Mouse (Mus musculus) effector memory CD4-positive, alpha-beta T cell, adult 5 months (primary cell): ENCODE data around the gene Gsdma2. TPM values are rescaled to one million over a fixed set of nuclear protein-coding genes. Genes with fewer than 3 reads are reported as not detected.

Experiments
- polyA plus RNA-seq: library from polyadenylated mRNA; unstranded; fragments of 100-300 nt; shearing (Covaris generic); gene quantifications from one replicate; pipeline ENCODE4 v1.2.1, GENCODE M21; 2017

Gene Gsdma2
- polyA plus RNA-seq: not detected

GRCm38 (mm10) chr11:98646459-98646858 lies at the start of gene Gsdma2:
Gsdma2 (plus strand) TSS chr11:98646759.

GRCm38 (mm10) chr11:98597991-98598390 lies 48.6 kb upstream of the Gsdma2 start, which contains the start of gene Lrrc3c:
Lrrc3c (plus strand) TSS chr11:98598291.

GRCm38 (mm10) chr11:98625611-98626410 lies 20.7 kb upstream of the Gsdma2 start, which contains the start of the genes Gm12355 and Gsdma3:
Gm12355 (minus strand) TSS chr11:98625661.
Gsdma3 (plus strand) TSS chr11:98626360.

GRCm38 (mm10) chr11:98664091-98664490 lies 17.5 kb downstream of the Gsdma2 start, which contains the start of gene Gsdma:
Gsdma (plus strand) TSS chr11:98664351.

GRCm38 (mm10) chr11:98681786-98682745 lies 35.5 kb downstream of the Gsdma2 start, which contains the start of gene Psmd3:
Psmd3 (plus strand) TSS chr11:98682554.

GRCm38 (mm10) chr11:98701213-98701670 lies 54.7 kb downstream of the Gsdma2 start, which contains the start of gene Csf3:
Csf3 (plus strand) TSS chr11:98701263.

Other genes with a start within 250 kb of the Gsdma2 start
- gene Pgap3, start 246.3 kb upstream of the Gsdma2 start, polyA plus RNA-seq: 10.3 TPM
- gene Erbb2, start 234.3 kb upstream of the Gsdma2 start, polyA plus RNA-seq: 0.07 TPM
- gene Mien1, start 207.8 kb upstream of the Gsdma2 start, polyA plus RNA-seq: 128 TPM
- 93.1 TPM for gene Grb7, start 200.4 kb upstream of the Gsdma2 start, polyA plus RNA-seq
- 123 TPM for gene Ikzf3, start 100.7 kb upstream of the Gsdma2 start, polyA plus RNA-seq
- gene Zpbp2, start 95.7 kb upstream of the Gsdma2 start, polyA plus RNA-seq: 3.6 TPM
- 53.4 TPM for gene Ormdl3, start 59.4 kb upstream of the Gsdma2 start, polyA plus RNA-seq
- gene Lrrc3c, start 48.5 kb upstream of the Gsdma2 start, polyA plus RNA-seq: not detected
- gene Gm12355, start 21.1 kb upstream of the Gsdma2 start, polyA plus RNA-seq: 1.9 TPM
- not detected for gene Gsdma3, start 20.4 kb upstream of the Gsdma2 start, polyA plus RNA-seq
- not detected for gene Gsdma, start 17.6 kb downstream of the Gsdma2 start, polyA plus RNA-seq
- 94.6 TPM for gene Psmd3, start 35.8 kb downstream of the Gsdma2 start, polyA plus RNA-seq
- not detected for gene Csf3, start 54.5 kb downstream of the Gsdma2 start, polyA plus RNA-seq
- gene Med24, start 82.7 kb downstream of the Gsdma2 start, polyA plus RNA-seq: 41.9 TPM
- gene Thra, start 93.9 kb downstream of the Gsdma2 start, polyA plus RNA-seq: 5.7 TPM
- 9.3 TPM for gene Nr1d1, start 128.6 kb downstream of the Gsdma2 start, polyA plus RNA-seq
- 21.3 TPM for gene Msl1, start 148.8 kb downstream of the Gsdma2 start, polyA plus RNA-seq
- 84.8 TPM for gene Casc3, start 158.1 kb downstream of the Gsdma2 start, polyA plus RNA-seq
- gene Rapgefl1, start 190.0 kb downstream of the Gsdma2 start, polyA plus RNA-seq: 0.26 TPM
- gene Wipf2, start 216.9 kb downstream of the Gsdma2 start, polyA plus RNA-seq: 5.6 TPM